Mouse (Mus musculus) layer of hippocampus, adult 8-10 months (tissue): Measurements from ENCODE around the gene Ugt1a6b. TPM values are rescaled to one million over a fixed set of nuclear protein-coding genes. Genes with fewer than 3 reads are reported as not detected.
"Not testable (repeated sequence)": the region's sequence is repeated elsewhere in the genome, so short reads cannot be mapped to it uniquely, and the experiment has no call there.

Source experiments
- DNase-seq, 2 experiments: peaks; one replicate each; pipeline ENCODE4 v3.0.0; 2022; ENCODE audit warnings: low spot score in 2 of 2
- total RNA-seq, 4 experiments: library from RNA; stranded (reverse); gene quantifications; 2 replicates each; pipeline ENCODE4 v1.2.4; 2022

The Ugt1a6b gene
- under 1 TPM in 2 of 4 experiments, not detected in 2; 0.34 TPM for total RNA-seq

DNA sequence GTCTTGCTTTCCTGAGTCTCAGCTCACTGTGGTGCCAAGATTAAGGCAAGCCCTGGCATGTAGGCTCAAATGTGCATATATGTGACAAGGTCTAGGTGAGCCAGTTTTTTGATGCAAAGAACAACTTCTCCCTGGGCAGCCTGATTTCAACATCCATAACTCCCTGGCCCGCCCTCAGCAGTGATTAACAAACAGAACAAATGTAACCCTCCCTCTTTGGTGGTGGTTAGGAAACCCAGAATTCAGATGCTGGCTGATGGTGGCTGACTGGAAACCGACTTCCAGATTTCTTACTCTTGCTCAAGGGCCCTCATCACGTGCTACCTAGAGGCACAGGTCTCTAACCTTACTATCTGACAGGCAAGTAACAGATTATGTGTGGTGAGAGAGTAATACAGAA, at the start of gene Ugt1a6b:
TSS of gene Ugt1a6b (plus strand) at position 234 of the 400 bp plus-strand sequence.
- DNase-seq, result not testable (repeated sequence)

DNA sequence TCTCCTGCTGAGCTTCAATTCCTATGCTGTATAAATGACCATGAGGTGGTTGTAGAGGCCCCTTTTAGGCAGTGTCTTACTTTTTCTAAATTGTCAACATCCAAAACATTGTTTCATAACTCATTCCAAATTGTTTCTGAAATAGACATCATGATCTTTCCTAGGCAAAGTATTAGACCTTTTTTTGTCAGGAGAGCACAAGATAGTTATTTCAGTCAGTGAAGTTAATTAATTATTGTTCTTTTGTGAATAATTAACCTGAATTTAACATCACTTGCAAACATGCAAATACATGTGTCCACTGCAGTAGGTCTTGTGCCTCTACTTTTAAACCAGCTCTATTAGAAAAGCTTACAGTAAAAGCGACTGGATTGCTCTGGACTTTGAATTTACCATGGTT, 48.0 kb upstream of the Ugt1a6b start, which contains the start of gene Ugt1a10:
TSS of gene Ugt1a10 (plus strand) at position 301 of the 400 bp plus-strand sequence.
- no peak for DNase-seq

DNA sequence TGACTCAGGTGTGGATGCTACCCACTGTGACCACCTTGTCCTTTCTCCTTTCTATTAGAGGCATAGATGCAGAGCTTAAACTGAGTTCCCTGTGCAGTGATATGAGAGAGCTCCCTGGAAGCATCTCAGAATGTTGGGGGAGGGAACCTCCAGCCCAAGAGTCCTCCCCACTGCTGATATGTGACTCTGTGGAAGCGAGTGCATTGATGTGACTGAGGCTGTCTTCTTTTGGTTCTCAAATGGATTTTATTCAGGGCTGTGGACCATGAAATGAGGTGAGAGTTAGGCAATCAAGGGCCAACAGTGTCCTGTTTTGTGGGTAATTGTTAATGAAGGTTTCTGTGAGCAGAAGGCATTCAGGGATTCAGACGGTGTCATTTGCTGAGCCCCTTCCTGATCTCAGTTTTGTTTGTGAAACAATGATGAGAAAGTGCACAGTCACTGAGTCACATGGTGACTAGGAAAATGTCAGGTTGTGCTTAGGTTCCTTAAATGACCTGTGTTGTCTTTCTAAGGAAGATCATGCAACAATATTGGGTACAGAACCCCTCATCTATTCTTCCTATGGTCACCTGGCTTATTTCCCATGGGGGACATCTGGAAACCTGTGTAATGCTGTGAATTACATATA, 36.5 kb upstream of the Ugt1a6b start:
- not testable (repeated sequence) for DNase-seq

DNA sequence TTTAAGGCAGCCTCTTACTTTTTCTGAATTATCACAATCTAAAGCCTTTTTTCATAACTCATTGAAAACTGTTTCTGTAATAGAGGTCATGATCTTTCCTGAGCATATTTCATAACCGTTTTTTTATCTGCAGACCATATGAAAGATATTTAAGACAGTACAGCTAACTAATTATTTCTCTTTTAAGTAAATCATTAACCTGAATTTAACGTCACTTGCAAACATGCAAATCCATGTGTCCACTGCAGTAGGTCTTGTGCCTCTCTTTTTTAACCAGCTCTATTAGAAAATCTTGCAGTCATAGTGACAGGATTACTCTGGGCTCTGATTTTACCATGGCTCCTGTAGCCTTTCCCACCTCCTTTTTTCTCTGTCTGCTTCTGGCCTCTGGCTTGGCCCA, 32.6 kb upstream of the Ugt1a6b start, which contains the start of gene Ugt1a9:
TSS of gene Ugt1a9 (plus strand) at position 306 of the 400 bp plus-strand sequence.
- no peak for DNase-seq

DNA sequence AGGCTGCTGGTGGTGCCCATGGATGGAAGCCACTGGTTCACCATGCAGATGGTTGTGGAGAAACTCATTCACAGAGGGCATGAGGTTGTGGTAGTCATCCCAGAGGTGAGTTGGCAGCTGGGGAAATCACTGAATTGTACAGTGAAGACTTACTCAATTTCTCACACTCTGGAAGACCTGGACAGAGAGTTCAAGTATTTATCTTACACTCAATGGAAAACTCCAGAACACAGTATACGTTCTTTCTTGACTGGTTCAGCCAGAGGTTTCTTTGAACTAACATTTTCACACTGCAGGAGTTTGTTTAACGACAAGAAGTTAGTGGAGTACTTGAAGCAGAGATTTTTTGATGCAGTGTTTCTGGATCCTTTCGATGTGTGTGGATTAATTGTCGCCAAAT, 32.1 kb upstream of the Ugt1a6b start:
- DNase-seq, result no peak

DNA sequence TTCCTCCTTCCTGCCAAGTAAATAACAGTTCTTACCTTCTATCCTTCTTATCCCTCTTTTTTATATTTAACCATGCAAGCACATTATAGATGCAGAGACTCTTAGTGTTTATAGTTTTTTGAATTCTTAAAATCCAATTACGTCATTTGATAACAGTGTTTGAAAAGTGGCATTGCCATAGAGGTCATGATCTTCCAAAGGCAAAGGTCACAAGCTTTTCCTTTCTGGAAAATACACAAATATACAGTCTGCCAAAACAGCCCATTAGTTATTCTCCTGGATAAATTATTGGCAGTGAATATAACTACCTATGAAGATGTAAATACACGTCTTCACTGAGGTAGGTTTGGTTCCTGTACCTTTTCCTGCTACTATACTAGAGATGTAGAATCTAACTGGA, 28.6 kb upstream of the Ugt1a6b start:
- no peak for DNase-seq

DNA sequence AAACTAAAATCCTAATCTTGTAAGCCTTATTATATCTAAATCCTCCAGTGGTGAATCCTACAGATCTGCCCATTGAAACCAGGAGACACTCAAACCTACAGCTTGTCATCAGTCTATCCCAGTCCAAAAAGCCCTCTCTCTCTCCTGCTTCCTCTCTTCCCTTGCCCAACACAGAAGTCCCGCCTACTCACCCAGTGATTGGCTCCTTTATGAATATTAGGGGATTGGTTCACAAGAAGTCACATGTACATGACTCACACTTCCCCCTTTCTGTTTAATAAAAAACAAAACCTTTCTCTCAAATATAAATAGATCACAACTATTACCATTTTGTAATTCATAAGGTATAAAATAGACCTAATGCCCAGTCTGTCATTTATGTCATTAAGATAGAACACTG, 25.9 kb upstream of the Ugt1a6b start:
- DNase-seq, result no peak

DNA sequence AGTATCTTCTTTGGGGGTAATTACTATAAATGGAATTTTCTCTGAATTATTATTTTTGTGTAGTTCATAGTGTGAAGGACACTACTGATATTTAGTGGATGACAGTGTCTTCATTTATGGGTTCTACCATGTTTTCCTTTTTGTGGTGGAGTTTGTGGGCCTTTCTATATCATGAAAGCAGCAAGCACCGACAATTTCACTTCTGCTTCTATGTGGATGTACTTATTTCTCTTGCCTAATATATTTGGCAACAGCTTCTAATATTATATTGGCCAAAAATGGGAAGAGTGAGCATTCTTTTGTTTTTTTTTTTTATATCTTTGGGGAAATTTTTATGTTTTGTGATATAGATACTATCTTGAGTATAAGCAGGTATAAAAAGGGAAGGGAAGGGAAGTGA, 21.4 kb upstream of the Ugt1a6b start:
- DNase-seq, result no peak

DNA sequence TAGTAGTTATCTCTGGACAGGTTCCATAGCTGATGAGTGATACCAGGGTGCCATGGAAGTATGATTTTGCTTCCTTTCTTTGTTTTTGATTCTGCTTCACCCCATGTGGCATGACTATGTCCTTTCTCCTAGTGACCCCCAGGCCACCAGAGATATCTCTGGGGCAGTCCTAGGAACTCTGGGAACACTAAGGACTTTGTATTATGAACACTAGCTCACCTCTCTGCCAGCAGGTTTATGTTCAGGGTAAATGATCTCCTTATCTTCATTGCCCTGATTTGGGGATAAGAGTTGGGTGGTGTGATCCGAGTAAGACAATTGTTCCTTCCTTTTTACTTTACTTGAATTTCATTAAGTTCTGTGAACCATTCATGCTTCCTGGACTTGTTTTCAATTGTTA, 16.9 kb upstream of the Ugt1a6b start:
- no peak for DNase-seq

DNA sequence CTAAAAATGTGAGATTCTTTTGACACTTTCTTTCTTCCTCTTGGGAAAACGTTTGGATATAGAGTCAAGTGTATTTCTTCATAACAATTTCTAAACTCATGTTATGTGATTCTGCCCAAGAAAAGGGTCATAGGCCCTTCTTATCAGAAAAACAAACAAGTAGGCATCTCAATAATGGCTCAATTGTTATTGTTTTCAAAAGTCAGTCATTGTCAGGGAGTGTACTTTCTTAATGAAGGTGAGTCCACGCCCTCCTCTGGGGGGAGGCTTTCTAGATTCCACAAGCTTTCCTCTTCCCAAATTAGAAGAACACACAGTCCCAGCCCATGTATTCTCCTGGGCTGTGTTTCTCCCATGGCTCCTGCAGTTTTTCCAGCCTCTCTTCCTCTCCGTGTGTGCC, 15.5 kb upstream of the Ugt1a6b start, which contains the start of gene Ugt1a8:
TSS of gene Ugt1a8 (plus strand) at position 301 of the 400 bp plus-strand sequence.
- no peak for DNase-seq

DNA sequence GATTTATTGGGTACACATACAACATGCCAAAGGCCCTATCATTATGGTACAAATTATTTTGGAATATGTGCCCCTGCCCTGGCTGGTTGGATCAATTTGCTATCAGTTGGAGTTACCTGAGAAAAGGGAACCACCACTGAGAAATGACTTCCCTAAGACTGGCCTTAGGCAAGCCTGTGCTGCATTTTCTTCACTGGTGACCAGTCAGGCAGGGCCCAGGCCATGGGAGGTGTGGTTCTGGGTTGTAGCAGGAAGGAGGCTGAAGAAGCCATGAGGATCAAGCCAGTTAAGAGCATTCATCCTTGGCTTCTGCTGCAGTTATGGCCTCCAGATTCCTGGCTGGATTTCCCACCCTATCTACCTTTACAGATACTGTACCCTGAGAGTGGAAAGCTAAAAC, 10.7 kb upstream of the Ugt1a6b start:
- DNase-seq, result no peak

DNA sequence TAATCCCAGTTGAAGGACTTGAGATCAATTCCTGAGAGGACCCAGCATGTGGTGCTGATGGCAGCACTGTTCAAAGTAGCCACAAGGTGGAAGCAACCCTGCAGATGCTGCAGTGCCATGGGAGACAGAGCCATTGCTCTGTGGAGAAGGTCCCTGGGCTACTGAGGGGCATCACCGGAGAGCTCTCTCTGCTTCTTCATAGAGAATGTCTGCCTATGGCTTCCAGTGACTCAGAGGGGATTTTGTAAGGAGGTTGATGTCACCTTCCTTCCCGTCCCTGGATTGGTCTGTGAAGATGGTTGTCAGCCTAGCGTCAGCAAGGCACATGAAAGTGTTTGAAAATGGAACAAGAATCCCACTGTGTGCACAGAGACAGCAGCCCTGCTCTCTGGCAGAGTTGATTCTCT, 8.8 kb upstream of the Ugt1a6b start:
- not testable (repeated sequence) for DNase-seq

DNA sequence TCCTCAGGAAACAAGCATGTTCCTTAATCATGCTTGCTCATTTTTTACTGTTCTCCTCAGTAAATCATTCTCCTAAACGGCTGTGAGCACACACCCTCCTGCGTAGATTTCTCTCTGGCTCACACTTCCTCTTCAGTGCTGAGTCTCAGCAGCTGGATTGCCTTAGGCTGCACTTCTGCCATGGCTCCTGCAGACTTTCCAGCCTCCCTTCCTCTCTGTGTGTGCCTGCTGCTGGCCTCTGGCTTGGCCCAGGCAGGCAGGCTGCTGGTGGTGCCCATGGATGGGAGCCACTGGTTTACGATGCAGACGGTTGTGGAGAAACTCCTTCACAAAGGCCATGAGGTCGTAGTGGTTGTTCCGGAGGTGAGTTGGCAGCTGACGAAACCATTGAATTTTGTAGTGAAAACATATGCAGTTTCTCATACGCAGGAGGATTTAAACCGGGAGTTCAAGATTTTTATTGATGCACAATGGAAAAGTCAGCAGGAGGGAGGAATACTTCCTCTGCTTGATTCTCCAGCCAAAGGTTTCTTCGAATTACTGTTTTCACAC, 8.0 kb upstream of the Ugt1a6b start, which contains the start of gene Ugt1a7c:
TSS of gene Ugt1a7c (plus strand) at position 122 of the 552 bp plus-strand sequence.
- no peak for DNase-seq

DNA sequence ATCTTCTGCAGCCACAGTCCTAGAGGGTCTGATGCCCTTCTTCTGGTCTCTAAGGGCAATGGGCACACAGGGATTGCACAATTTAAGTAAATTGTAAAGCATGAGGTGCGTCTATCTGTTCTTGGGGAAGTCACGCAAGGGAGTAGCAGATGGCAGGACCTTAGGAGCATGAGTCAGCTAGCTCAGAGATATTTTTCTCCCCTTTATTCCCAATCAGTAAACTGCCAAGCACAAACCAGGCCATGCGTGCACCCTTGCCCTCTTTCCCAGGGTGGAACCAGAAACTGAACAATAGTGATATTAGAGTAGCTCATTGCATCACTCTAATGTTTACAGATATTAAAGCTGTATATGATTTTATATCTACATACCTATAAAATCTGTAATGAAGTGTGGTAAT, 4.5 kb upstream of the Ugt1a6b start:
- DNase-seq, result not testable (repeated sequence)

DNA sequence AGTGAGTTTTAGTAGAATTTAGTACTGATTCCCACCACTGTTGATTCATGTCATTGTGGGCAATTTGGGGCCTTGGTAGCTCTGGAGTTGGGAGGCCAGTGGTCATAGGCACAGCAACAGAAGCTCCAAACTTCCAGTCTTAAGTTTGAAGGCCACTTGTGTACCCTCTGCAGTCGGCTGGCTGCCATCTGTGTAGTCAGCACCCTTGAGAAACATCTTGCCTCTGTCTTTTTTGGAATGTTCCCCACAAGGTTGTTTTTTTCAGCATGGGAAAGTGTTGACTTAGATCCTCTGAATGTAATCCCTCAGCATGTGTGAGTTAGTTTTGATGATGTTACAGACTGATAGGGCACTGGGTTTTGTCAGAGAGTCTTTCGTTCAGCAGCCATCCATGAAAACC, 3.4 kb upstream of the Ugt1a6b start:
- not testable (repeated sequence) for DNase-seq

DNA sequence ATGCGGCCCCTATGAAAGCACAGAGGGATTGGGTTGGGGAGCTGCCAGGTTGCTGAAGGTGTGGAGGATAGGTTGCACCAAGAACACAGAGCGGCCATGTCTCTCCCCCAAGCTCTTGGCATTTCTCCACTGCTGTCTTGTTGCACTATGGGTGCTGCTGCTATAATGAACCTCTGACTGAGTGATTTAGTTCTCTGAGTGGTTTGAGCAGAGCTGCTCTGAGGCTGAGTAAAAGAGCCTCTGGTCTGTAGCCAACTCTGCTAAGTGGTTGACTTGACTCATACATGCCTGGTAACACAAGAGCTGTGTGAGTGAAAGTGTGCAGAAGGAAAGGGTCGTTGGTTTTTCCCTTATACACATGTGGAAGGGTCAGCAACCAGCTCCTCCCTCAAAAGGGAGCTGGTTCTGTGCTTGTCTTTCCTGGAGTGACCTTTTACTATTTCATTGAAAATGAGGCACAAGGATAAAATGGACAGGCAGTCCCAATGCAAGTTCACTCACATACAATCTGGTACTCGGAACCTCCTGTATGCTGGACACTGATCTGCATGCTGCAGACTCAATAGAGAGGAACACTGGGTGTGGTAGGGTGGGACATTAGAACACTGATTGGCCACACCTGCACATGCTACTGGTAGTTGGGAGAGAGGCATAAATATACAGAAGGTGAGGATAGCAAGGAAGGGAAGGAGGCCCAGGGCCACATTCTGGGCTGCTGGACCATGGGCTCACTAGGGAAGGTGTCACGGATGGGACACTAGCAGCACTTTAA, 831 bp downstream of the Ugt1a6b start:
- DNase-seq, result not testable (repeated sequence)

DNA sequence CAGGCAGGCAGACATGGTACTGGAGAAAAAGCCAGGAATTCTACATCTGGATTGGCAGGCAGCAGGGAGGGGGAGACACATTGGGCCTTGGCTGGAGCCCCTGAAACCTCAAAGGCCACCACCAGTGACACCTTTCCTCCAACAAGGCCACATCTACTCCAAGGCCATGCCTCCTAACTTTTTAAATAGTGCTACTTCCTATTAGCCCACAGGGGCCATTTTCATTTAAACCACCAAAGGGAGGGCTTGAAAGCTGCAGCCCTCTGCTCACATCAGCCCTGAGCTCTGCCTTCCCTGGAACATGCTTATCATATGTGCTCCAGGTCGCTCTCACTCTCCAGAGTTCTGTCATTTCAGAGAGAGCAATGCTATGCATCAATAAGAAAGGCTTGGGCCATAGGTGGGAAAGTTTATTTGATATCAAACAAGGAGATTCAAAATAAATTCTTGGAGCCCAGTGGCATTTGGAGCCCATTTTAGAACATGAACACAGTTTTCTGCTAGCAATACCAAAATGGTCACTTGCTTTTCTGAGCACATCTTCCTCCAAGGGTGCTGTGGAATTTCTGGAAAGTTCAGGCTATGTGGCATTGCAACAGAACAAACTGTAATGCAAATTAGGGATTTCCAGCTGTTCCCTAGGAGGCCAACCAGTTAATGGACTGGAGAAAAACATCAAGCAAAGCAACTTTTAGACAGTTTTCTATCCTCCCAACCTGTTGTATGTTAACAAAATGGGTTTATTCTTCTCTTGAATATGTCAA, 1.8 kb downstream of the Ugt1a6b start:
- no peak for DNase-seq

DNA sequence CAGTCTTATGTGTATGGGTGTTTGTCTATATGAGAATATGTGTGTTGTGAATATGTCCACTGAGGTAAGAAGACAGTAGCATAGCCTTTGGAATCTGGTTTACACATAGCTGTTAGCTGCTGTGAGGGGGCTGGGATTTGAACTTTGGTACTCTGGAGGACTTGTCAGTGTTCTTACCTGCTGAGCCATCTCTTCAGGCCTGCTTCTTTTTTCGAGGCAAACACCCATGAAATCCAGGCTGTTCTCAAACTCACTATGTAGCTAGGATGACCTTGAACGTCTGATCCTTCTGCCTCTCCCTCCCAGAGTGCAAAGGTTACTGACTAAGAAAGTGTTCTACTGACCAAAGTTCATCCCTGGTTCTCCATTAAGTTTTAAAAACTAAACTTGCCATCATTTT, 2.6 kb downstream of the Ugt1a6b start:
- DNase-seq, result no peak

DNA sequence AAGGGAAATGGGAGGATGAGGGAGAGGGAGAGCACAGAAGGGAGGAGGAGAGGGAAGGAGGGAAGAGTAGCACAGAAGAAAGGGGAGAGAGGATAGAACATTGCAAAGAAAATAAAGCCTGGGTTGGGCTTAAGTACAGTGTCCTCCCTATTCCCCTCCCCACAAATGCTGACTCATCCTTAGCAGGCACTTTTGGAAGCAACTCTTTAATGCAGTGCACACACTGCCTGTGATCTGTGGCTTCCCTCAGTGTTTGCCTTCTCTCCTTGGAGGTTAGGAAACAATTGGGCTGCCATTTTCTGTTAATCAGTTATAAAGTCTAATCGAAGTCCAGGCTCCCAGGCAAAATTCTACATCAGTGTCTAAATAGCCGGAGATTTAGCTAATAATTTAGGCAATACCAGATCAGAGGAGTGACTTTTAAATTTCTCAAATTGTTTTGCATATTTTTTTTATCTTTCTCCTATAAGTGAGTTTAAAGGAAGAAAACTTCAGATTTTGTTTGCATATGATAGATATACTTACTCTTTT, 6.0 kb downstream of the Ugt1a6b start:
- DNase-seq, result not testable (repeated sequence)

DNA sequence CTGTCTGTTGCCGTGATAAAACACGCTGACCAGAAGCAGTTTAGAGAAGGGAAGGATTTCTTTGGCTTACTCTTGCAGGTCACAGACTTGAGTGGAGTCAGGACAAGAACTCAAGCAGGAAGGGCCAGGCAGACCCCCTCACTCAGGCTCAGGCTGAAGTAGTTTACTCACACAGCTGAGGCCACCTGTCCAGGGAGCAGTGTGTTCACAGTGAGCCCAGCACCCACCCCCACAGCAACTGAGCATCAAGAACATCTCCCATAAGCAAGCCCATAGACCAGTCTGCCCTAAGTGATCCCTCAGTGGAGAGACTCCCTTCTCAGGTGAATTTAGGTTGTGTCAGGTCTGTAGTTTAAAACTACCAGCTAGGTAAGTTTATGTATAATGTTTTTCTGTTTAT, 6.6 kb downstream of the Ugt1a6b start:
- not testable (repeated sequence) for DNase-seq

DNA sequence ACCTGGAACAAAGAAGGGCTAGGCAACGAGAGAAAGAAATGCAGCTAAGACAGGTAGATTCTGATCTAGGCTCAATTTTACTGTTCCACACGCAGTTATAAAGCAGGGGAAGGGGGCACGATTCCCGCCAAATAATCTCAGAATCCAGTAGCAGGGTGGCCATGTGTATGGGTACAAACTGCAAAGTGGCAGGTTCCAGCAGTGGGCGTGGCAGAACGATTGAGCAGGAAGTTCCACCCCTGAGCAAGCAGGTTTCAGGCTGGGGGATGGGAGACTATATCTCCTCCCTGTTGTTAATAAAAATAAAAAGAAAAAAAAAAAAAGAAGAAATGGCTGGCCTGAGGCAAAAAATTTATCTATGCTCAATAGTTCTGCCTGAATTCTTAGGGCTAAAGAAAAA, 9.7 kb downstream of the Ugt1a6b start:
- not testable (repeated sequence) for DNase-seq
